Mouse (Mus musculus) limb, embryonic 11.5 days (tissue): Measurements from ENCODE around the gene Adh6b. TPM values are rescaled to one million over a fixed set of nuclear protein-coding genes. Genes with fewer than 3 reads are reported as not detected.
"Not testable (repeated sequence)": the region's sequence is repeated elsewhere in the genome, so short reads cannot be mapped to it uniquely, and the experiment has no call there.

Source experiments
- ATAC-seq: fragments of 200-750 bp; cut with Nextera tagmentation; 2 replicates; pipeline ENCODE4 v1.8.0; 2017; ENCODE audit warnings: low read depth; ENCODE audit not compliant: insufficient number of reproducible peaks, low FRiP score, low TSS enrichment
- DNase-seq: peaks from one replicate; pipeline ENCODE4 v3.0.0-alpha.2; 2015; ENCODE audit warnings: low spot score
- H3K27ac ChIP-seq: fragments of 300-500 bp; sonication (generic); replicated peaks from 2 replicates; pipeline ENCODE4 v1.5.1; 2014; ENCODE audit warnings: low read depth, mild to moderate bottlenecking, low read length
- H3K27me3 ChIP-seq: fragments of 300-500 bp; sonication (generic); 2 replicates; pipeline ENCODE4 v1.6.1; 2014; ENCODE audit warnings: mild to moderate bottlenecking, low read length, mixed read lengths; ENCODE audit not compliant: control insufficient read depth, insufficient read depth
- H3K36me3 ChIP-seq: fragments of 300-500 bp; sonication (generic); 2 replicates; pipeline ENCODE4 v1.6.1; 2014; ENCODE audit warnings: mild to moderate bottlenecking, low read length, moderate library complexity, mixed read lengths; ENCODE audit not compliant: control insufficient read depth, insufficient read depth
- H3K4me1 ChIP-seq: fragments of 300-500 bp; sonication (generic); 2 replicates; pipeline ENCODE4 v1.6.1; 2014; ENCODE audit warnings: low read length, mixed read lengths; ENCODE audit not compliant: control insufficient read depth, insufficient read depth
- H3K4me2 ChIP-seq: fragments of 300-500 bp; sonication (generic); 2 replicates; pipeline ENCODE4 v1.6.1; 2014; ENCODE audit warnings: low read depth, mild to moderate bottlenecking, moderate library complexity; ENCODE audit not compliant: severe bottlenecking
- H3K4me3 ChIP-seq: fragments of 300-500 bp; sonication (generic); 2 replicates; pipeline ENCODE4 v1.5.1; 2014; ENCODE audit warnings: low read depth, low read length
- H3K9ac ChIP-seq: fragments of 300-500 bp; sonication (generic); 2 replicates; pipeline ENCODE4 v1.6.1; 2014; ENCODE audit warnings: mild to moderate bottlenecking, low read length
- H3K9me3 ChIP-seq: fragments of 300-500 bp; sonication (generic); 2 replicates; pipeline ENCODE4 v1.6.1; 2016; ENCODE audit warnings: low read length; ENCODE audit not compliant: control insufficient read depth
- WGBS: fragments of 180-500 bp; shearing (Covaris S2); extraction: QIAGEN DNeasy Blood & Tissue Kit; methylation state at CpG from one replicate; pipeline ENCODE4 v1.1.7; 2014; 5-methylcytosine and 5-hydroxymethylcytosine counted together
- polyA plus RNA-seq: library from polyadenylated mRNA; unstranded; fragments of >200 nt; fragmentation: Nextera tagmentation; extraction: Ambion mirVana; gene quantifications from 2 replicates; pipeline ENCODE4 v1.2.1, GENCODE M21; 2014

Adh6b gene
- polyA plus RNA-seq, 1 experiment from 2014 or later, result 0.45 TPM

- H3K27me3 ChIP-seq, H3K27ac ChIP-seq, H3K9me3 ChIP-seq, H3K36me3 ChIP-seq, H3K4me3 ChIP-seq, DNase-seq, H3K4me1 ChIP-seq, H3K9ac ChIP-seq, ATAC-seq, H3K4me2 ChIP-seq: not testable (repeated sequence)
- 67% methylated on average over 4 of the region's 4 CpGs for WGBS
Observed at GRCm38 (mm10) chr3:138370289-138370688, 28.7 kb downstream of the Adh6b start.

- Histone ChIP-seq H3K27ac (no peak overlapping the region), H3K9me3 (no peaks in the 10 kb centered on the region), H3K4me3 (no peak overlapping the region), H3K36me3 (no peaks in the 10 kb centered on the region), H3K9ac (no peak overlapping the region), H3K4me1 (no peaks in the 10 kb centered on the region), H3K4me2 (no peak overlapping the region), H3K27me3 (no peaks in the 10 kb centered on the region)
- WGBS, result 92% methylated on average over 4 of the region's 4 CpGs
- no peak for ATAC-seq
- DNase-seq, result no peak
Observed at GRCm38 (mm10) chr3:138373920-138374319, 32.3 kb downstream of the Adh6b start.

- Histone ChIP-seq H3K27me3 (no peaks in the 10 kb centered on the region), H3K27ac (no peak overlapping the region), H3K4me1 (no peaks in the 10 kb centered on the region), H3K9ac (no peak overlapping the region), H3K4me3 (no peak overlapping the region), H3K9me3 (no peaks in the 10 kb centered on the region), H3K36me3 (no peaks in the 10 kb centered on the region), H3K4me2 (no peak overlapping the region)
- ATAC-seq (no peak), DNase-seq (no peak)
- WGBS, result 84% methylated on average over 2 of the region's 2 CpGs
Observed at GRCm38 (mm10) chr3:138375148-138375547, 33.6 kb downstream of the Adh6b start.

GRCm38 (mm10) chr3:138381133-138381532 is 39.6 kb downstream of the Adh6b start:
- WGBS, result 11% methylated on average over 3 of the region's 3 CpGs
- Histone ChIP-seq H3K4me2 (no peak overlapping the region), H3K4me3 (no peak overlapping the region), H3K9ac (no peak overlapping the region), H3K36me3 (no peaks in the 10 kb centered on the region), H3K27ac (no peak overlapping the region), H3K9me3 (no peaks in the 10 kb centered on the region), H3K4me1 (no peaks in the 10 kb centered on the region), H3K27me3 (no peaks in the 10 kb centered on the region)
- ATAC-seq (no peak), DNase-seq (no peak)

GRCm38 (mm10) chr3:138387155-138387554 is 45.6 kb downstream of the Adh6b start:
- no peak for DNase-seq
- WGBS, result 91% methylated on average over 6 of the region's 6 CpGs
- no peak overlapping the region for H3K4me3 ChIP-seq
- H3K4me2 ChIP-seq, result no peak overlapping the region
- ATAC-seq, result no peak
- H3K36me3 ChIP-seq, result no peaks in the 10 kb centered on the region
- H3K27me3 ChIP-seq, result no peaks in the 10 kb centered on the region
- no peak overlapping the region for H3K9ac ChIP-seq
- no peaks in the 10 kb centered on the region for H3K9me3 ChIP-seq
- no peak overlapping the region for H3K27ac ChIP-seq
- no peaks in the 10 kb centered on the region for H3K4me1 ChIP-seq

- H3K4me2 ChIP-seq, result no peak overlapping the region
- DNase-seq (no peak), ATAC-seq (no peak)
- no peaks in the 10 kb centered on the region for H3K27me3 ChIP-seq
- H3K9me3 ChIP-seq, result no peaks in the 10 kb centered on the region
- no peak overlapping the region for H3K9ac ChIP-seq
- 85% methylated on average over 3 of the region's 3 CpGs for WGBS
- H3K36me3 ChIP-seq, result no peaks in the 10 kb centered on the region
- H3K4me1 ChIP-seq, result no peaks in the 10 kb centered on the region
- no peak overlapping the region for H3K4me3 ChIP-seq
- H3K27ac ChIP-seq, result no peak overlapping the region
Observed at GRCm38 (mm10) chr3:138404872-138405271, 63.3 kb downstream of the Adh6b start.

GRCm38 (mm10) chr3:138405341-138405740 is 63.8 kb downstream of the Adh6b start:
- Histone ChIP-seq H3K36me3 (no peaks in the 10 kb centered on the region), H3K4me3 (no peak overlapping the region), H3K27ac (no peak overlapping the region), H3K9me3 (no peaks in the 10 kb centered on the region), H3K4me2 (no peak overlapping the region), H3K27me3 (no peaks in the 10 kb centered on the region), H3K9ac (no peak overlapping the region), H3K4me1 (no peaks in the 10 kb centered on the region)
- WGBS, result 56% methylated on average over 3 of the region's 3 CpGs
- DNase-seq (peak; percentile 61), ATAC-seq (no peak)

- Histone ChIP-seq H3K4me3 (no peak overlapping the region), H3K36me3 (no peaks in the 10 kb centered on the region), H3K9me3 (no peaks in the 10 kb centered on the region), H3K4me1 (no peaks in the 10 kb centered on the region), H3K9ac (no peak overlapping the region), H3K27ac (no peak overlapping the region), H3K4me2 (no peak overlapping the region), H3K27me3 (no peaks in the 10 kb centered on the region)
- ATAC-seq, result no peak
- WGBS, result 83% methylated on average over 7 of the region's 7 CpGs
- no peak for DNase-seq
Observed at GRCm38 (mm10) chr3:138405840-138406239, 64.3 kb downstream of the Adh6b start.

- Histone ChIP-seq H3K9ac (no peak overlapping the region), H3K27me3 (no peaks in the 10 kb centered on the region), H3K36me3 (no peaks in the 10 kb centered on the region), H3K27ac (no peak overlapping the region), H3K4me2 (no peak overlapping the region), H3K4me3 (no peak overlapping the region), H3K4me1 (no peaks in the 10 kb centered on the region), H3K9me3 (no peaks in the 10 kb centered on the region)
- no peak for DNase-seq
- WGBS, result 82% methylated on average over 1 of the region's 1 CpGs
- ATAC-seq, result no peak
Observed at GRCm38 (mm10) chr3:138407920-138408319, 66.3 kb downstream of the Adh6b start.
